Mouse (Mus musculus) cerebellum, adult 9-11 months (tissue): ENCODE measurements around the gene Zmynd8.

Experiments used
- DNase-seq: peaks from one replicate; pipeline ENCODE4 v3.0.0; 2022

Gene Zmynd8

DNA sequence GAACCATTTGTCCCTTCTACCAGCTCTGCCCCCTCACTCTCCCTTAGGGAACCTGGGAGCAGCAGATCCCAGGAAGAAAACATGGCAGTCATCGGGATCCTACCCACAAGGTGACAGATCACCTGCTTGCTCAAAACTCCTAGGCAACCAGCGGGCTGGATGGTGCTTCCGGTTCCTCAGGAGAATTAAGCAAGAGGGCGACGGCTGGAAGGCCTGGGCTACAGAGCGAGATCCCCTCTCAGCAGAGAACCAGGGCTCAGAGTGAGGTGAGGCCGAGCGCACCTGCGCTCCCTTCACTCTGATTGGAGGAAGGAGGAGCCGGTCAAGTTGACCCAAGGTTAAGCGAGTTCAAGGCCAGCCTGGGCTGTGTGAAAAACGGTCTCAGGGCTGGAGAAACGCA, 2.6 kb downstream of the Zmynd8 start:
- DNase-seq: no peak

DNA sequence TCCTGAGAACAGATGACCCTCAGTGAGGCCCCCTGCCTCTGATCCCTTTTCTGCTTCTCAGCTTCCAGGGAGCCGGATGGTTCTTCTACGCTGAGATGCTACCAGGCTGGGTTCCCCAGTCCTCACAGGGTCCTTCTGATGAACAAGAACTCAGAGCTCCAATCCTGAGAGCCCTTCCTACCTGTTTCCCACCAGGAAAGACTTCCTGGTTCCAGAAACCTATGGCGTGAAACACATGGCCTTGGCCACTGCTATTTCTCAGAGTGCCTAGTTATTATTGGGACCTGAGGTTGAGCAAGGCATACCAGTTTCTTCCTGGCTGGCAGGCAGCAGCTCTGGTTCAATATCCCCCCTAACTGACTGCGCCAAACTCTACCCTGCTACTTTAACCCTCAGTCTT, 3.1 kb downstream of the Zmynd8 start:
- peak; percentile 57 for DNase-seq

DNA sequence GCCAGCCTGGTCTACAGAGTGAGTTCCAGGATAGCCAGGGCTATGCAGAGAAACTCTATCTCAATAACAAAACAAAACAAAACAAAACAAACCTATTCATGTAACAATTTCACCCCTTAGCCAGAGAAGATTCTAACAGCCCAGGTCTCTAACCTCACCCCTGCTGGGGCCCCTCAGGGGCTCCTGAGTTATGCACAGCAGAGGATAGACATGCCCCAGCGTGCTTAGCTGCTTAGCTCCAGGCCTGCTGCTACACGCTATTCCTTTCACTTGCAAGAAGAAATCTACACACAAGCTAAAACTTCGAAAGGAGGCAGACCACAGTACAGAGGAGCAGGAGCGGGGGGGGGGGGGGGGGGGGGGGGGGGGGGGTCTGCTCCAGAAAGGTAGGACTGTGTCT, 4.3 kb downstream of the Zmynd8 start:
- DNase-seq: no peak

DNA sequence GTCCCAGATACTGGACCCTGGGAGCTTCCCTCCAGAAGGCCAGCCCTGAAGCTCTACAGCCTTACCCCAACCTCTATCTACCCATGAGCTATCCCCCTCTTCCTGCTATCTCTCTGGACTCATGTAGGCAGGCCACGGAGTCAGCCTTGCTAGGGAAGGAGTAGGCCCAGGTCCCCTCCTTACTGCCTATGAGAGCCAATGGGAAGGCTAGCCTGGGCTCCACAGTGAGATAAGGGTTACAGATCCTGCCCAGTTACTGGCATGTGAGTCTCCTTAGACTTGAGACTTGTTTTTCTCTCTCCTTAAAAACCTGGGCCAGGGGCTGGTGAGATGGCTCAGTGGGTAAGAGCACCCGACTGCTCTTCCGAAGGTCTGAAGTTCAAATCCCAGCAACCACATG, 5.6 kb downstream of the Zmynd8 start:
- DNase-seq: peak; percentile 18

DNA sequence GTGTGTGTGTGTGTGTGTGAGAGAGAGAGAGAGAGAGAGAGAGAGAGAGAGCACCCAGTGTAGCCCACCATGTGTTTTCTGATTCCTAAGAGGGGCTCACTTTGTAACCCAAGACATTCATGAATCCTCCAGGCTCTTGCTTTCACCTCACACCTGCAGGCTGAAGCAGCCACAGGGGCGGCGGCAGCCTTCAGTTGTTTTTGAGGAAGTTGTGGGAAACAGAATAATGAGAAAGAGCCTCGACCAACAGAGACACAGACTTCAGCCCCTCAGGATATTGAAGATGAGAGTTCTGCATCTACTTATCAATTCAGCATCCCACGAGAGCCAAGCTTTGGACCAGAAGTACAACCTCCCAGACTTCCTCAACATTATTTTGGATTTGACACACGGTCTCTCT, 6.2 kb downstream of the Zmynd8 start:
- no peak for DNase-seq

DNA sequence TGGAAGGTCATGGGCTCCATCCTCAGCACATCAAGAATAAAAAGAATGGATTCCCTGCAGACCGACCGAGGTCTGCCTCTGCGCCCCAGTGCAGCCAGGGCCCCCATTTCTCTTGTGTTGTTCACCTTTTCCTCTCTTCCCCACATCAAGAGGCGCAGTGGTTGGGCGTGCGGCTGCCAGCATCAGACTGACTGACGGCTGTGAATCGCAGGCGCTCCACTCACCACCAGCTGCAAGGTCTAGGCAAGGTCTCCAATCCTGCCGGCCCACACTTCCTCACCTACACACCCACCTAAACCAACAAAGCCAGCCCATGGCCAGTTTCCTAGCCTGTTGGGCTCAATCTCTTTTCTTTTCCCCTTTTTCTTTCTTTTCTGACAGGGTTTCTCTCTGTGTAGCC, 8.4 kb downstream of the Zmynd8 start:
- peak; percentile 36 for DNase-seq

DNA sequence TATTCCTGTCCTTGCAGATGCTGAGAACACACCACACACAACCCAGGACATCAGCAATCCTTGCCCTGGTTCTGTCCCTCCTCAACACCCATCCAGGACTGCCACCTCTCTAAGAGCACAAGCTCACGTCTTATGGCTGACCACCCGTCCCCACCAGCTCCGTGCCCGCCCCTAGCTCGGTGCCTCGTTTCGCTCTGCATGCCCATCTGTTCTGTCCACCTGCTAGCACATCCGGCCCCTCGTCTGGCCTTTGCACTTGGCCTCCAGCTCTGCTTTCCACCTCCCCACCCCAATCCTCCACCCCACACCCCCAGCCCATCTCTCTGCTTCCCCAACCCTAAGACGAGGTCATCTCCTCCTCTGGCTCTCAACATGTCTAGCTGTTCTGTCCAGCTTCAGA, 8.9 kb downstream of the Zmynd8 start:
- DNase-seq: peak; percentile 70

DNA sequence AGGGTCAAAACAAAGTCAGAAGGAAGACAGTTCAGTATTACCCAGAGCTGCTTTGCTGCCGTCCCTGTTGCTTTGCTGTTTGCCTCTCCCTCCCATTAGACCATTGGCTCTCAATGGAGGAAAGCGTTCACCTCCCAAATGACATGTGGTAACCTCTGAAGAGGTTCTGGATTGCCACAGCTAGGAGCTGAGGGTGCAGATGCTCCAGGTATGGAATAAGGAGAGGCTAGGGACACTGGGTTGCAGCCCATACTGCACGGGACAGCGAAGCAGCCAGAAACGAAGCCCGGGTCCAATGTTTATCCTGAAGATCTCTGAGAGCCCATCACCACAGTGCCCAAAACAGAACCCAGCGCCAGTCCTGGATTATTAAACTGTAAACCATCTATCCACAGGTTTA, 9.6 kb downstream of the Zmynd8 start:
- DNase-seq: peak; percentile 35

DNA sequence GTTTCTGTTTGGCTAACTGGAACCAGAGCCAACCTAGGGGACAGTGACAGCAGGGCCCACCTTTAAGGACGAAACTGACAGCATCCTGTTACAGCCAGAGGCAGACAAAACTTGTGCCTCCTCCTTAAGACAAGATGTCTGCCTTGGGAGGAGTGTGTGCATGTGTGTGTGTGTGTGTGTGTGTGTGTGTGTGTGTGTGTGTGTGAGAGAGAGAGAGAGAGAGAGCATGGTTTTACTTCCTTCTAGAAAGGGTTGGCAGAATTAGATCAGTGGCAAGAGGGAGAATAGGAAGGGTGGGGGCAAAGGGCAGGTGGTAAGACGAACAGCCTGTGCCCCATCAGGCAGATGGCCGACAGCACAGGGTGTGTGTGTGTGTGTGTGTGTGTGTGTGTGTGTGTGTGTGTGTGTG, 10.0 kb downstream of the Zmynd8 start:
- DNase-seq: peak; percentile 68

DNA sequence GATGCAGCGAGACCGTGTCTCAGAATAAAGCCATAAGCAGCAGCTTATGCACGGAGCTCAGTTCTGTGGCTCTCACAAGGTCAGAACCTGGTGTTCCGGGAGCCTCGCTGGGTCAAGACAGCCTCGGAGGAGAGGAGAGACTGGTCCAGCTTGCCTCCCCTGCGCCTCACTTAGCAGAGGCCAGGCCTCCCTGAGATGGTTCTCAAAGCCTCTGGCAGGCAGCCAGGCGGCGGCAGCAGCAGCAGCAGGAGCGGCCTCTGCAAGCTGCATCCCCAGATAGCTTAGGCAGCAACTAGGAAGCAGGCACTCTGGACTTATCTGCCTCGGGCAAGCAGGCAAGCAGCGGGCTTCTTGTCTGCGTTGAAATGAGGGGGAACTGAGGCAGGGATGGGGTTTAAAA, 10.4 kb downstream of the Zmynd8 start:
- peak; percentile 83 for DNase-seq

DNA sequence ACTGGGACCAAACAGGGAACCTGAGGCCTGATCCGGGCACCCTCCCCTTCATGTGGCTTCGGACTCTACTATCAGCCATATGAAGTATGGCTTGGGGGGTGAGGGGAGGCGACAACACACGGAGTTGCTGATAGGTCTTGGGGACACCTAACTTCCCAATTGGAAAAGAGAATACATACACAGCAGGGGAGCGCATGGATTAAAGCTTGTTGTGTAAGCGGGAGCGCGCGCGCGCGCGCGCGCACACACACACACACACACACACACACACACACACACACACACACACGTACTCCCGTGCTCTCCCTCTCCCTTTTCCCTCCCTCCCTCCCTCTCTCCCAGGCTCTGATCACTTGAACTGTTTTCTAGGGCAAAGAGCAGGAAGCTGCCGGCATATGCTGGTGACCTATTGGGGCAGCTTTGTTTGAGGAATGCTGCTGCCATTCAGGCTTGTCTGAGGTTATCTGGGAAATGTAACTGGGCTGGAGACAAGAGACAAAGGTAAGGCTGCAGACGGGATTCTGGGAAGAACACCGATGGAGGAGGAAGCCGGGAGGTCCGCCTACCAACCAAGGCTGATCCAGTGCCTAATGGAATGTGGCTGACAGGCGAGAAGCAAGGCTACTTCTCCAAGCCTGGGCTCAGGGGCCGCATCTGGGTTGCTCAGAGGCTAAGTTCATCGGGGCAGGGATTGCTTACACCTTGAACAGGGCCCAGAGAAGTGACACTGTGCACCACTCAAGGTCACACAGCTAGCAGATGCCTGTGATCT, 11.8 kb downstream of the Zmynd8 start:
- DNase-seq: peak; percentile 61

DNA sequence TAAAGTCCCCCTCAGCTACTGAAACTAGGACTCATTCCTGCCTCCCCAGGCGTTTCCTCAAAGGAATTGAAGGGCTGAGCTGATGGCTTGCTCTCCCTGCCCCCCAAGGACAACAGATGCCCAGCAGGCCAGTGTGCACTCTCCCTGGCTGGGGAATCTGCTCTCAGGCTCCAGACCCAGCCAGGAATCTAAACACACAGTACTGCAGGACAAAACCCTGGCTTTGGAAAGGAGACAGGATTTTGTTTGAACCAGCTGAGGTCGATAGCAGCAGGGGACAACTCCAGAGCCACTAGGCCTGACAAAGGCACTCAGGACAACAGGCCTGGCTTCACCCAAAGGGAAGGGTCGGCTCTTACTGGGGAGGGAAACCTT, 12.3 kb downstream of the Zmynd8 start:
- DNase-seq: peak; percentile 80

DNA sequence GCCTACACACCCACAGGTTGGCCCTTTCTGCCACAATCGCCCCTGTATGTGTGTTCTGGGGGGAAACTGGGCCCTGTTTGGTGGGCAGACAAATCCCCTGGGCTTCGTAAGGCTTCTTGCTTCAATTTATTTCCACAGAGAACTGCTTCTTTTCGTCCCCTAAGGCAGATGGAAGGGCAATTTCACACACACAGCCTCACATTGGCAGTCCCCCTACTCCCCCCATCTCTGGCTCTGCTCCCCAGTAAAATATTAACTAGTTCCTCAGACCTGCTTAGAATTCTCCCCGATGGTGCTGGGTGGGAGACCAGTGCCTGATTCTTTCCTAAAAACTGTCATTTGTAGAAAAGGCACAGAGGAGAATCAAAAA, 12.9 kb downstream of the Zmynd8 start:
- DNase-seq: no peak

DNA sequence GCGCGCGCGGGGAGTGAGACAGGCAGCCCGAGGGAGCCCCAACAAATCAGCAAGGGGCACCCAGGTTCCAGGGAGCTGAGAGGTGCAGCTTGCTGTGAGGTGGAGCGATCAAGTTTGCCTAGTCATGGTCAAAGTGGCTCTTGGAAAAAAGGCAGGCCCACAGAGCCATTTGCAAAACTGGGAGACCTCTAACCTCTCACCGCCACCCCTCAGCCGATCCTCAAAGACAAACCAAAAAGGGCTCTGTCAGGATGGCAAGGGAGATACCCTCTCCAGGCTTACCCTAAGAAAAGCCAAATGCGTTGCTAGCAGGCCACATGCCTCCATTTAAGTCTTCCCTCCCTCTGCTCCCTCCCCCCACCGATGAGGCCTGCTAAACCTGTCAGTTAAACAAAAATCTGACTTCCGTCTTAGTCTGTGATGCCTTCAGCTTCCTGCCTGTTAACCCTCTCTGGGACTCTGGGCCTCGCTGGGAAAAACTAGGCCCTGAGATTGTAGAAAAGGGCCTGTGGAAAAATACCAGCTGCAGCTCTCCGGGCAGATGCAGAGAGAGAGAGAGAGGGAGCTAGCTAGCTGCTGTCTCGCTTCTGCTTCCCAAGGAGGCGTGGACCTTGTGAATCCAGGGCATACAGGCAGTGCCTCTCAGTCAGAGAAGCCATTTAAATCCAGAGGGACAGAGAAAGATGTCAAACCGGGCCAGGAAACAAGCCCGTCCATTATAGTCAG, 13.4 kb downstream of the Zmynd8 start:
- peak; percentile 71 for DNase-seq

DNA sequence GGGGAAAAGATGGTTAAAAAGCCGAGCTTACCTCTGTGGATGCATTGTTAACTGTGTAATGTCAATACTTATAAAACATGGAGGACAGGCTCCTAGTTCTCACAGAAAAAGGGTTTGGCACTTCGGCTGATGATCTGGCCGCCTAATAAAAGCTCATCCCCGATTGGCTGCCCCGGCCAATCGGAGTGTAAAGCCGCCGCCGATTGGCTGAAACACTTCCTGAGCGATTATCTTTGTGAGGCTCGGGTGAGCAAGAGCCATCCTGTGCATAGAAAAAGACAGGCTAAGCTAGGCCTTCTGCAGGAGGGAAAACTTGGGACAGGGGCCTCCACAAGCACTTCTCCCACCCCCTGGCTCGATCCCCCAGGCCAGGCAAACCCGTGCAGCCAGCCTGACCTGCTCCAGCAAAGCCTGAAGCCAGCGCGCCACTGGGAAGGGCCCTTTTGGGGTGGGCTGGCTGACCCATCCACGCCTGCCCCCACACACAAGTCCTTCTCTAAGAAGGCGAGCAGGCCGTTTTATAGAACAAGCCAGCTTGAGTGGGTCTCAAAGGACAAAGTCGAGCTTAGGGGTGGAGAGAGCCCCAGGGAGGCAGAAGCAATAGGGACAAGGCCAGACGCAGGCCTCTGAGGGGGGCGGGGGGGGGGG, 14.1 kb downstream of the Zmynd8 start:
- DNase-seq: peak; percentile 96

DNA sequence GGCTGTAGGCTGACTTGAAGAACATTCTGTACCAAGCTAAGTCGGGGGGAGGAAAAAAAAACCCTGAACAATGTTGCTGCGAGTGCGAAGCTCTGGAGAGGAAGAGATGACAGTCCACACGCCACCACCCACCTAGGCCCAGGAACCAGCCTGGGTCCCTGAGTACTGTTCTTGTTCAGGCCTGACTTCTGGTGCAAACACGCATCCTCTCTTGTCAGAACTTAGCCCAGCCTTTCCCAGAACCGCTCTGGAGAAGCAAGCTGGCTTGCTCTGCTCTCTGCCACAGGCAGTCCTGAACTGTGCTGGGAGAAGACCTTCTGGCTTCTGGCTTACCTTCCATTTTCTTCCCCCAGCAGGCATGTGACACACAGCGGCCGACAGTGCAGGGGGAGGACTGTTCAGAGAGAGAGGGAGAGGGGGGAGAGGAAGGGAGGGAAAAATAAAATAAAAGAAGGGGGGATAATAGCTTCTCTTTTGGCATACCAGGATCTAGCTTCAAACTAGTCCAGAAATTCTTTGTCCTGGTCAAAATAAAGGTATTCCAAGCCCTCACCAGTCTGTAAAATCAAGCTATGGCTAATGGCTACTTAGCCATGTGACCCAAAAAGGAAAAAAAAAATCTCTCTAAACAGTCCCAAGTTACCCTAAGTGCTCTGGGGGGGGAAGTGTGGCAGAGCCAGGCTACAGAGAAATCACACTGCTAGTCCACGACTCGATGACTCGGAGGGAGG, 14.8 kb downstream of the Zmynd8 start:
- DNase-seq: peak; percentile 75

DNA sequence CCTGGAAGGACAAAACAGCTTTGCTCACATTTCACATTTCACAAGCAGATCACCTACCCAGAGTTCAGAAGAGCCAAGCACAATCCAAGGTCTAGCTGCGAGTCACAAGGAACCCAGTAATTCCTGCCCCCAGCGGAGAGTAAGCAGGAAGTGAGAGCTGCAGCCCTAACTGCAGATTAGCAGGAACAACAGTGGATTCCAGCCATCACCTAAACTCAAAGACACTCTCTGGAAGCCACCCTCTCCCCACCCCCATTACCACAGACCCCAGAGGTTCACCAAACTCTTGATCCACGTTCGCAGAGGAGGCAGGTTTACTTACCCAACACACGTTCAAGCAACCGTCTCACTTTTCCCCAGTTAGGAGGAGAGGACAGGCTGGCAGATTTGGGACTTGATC, 15.8 kb downstream of the Zmynd8 start:
- DNase-seq: no peak

DNA sequence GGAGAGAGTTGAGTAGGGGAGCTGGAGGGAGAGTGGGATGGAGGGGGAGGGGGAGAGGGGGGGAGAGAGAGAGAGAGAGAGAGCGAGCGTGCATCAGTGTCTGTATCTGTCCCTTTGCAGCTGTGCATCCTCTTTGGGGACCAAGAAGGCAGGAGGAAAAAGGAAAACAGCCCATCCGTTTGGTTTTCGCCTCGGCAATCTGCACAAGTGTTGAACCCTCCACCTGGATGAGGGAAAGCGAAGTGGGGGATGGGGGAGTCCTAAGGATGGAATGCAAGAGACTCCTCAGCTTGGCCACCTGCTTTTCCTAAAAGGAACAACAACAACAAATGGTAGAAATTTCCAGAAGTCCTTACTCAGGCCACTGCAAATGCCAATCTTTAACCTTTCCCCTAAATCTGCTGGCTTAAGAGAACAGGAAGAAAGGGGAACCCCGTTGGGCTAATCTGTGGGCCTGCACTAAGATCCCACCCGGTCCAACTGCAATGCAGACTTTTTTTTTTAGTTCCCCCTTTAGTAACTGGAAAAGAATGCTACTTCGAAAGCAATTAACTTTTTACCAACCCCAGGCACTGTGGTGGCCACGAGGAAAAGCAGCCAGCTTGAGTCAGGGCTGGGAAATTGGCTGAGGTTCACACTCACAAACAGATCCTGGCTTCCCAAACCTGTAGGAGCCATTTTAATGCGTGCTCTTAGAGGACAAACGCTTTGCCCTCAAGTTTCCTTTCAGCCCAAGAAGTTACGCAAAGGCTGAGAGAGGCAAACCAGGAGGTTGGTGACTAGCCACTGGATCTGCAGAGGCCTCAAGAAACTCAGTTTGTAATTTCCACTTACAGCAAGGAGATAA, 17.0 kb downstream of the Zmynd8 start:
- peak; percentile 65 for DNase-seq

DNA sequence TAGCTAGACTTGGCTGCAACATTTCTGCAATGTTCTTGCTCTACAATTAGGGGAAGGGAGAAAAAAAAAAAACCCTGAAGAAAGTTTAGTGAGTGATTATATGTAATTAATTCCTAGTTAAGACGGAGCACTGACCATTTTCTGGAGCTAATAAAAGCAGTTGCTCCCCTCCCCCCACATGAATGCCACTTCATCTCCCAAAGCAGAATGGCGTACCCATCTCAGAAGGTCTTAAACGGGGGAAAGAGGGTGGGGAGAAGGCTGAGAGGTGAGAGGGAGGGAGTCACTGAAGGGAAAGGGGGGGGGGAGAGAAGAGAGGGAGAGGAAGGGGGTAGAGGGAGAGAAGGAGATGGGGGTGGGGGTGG, 17.6 kb downstream of the Zmynd8 start:
- DNase-seq: no peak

DNA sequence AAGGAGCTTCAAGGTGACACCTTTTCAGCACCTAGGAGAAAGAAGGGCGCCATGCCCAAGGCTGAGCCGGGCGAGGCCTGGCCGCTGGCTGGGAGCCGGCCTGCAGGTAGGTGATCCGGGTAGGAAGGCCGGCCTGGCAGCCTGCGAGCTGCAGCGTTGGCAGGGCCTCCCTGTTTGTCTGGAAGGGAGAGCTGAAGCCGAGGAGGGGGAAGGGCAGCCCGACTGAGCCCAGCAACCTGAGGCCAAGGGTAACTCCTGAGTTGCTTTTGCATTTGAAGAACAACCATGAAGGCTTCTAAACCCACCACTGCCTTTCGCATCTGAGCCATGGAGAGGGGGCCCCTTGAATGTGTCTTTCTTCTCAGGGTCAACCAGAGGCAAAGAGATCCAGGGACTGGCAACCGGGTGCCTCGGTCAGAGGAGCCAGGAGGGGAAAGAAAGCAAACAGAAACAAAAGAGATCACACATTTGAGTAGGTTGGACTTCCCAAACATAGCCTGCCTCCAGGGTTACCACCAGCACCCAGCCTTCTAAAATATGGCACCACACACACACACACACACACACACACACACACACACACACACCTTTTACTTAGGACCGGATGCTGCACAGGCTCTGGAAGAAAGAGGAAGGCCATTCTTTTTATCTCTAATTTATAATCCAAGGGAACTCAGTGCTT, 18.2 kb downstream of the Zmynd8 start:
- DNase-seq: peak; percentile 98

DNA sequence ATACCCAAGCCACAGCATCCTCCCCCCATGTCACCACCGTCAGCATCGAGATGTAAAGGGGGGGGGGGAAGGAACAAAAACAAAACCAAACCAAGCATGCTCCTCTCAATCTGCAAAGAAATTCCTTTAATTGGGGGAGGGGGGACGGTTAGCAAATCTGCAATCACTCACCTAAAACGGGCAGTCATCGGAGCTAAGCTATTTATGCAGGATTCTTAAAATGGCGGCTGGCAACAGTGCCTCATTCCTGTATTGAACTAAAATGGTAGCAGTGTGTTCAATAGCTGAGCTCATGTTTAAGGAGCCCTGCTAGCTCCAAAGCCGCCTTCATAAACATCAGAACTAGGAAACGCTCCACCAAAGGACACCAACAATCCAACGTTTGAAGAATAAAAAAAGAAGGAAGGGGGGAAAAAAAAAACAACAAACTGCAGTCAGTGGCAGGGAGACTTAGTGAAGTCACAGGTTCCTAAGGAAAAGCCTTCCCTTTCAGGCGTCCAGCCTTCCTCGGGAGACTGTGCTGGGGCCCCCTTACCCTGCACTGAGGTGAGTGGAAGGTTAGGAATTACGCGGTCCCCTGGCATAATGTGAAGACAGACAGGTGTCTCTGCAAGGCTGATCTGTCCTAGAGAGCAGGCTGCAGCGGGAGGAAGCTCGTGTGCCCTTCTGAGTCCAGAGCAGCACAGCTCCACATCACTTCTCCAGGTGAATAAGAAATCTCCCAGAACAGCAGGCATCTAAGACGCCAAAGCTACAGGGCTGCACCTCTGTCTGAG, 19.2 kb downstream of the Zmynd8 start:
- peak; percentile 72 for DNase-seq
